In the genomic region with DNA sequence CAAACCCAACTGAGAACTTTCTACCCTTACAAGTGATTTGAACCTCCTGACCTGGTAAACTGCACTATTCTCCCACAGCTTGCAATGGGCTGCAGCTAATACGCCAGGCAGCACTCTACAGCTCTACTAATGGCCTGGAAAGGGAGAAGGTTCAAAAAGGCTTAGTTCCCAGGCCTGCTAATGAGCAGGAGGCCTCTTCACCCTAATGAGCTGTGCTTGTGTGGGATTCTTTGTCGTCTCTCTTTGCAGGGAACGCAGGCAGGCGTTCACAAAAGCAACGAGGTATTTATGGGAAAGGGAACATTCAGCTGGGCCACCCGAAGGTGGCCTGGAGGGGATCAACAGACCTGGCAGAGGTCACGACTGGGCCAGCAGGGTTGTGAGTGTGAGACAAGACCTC, we compare ENCODE assay signal across 17 mouse cellular contexts.
DNase-seq lines count a peak whose midpoint lies in the region; ATAC-seq lines count a peak whose summit lies in the region.
"Had no signal": no experiment of that assay in that cellular context is flagged by ENCODE, and none has a peak within 500 bp of the region (broad histone marks: within the 10 kb centered on the region; RNA-seq: fewer than 3 reads in every experiment).

No protein-coding gene starts in this region.

- H3K4me1 ChIP-seq in midbrain, embryonic 10.5 days, result peaks cover 57% of the 10 kb centered on the region
- H3K4me1 ChIP-seq in midbrain, embryonic 15.5 days, result peaks cover 7% of the 10 kb centered on the region; the same call in 1 of the 2 replicates
- peaks cover 18% of the 10 kb centered on the region; the same call in 1 of the 2 replicates for H3K4me1 ChIP-seq in embryonic facial prominence, embryonic 10.5 days
- H3K4me1 ChIP-seq in forebrain, embryonic 14.5 days (ENCODE audit: control insufficient read depth, insufficient read depth, low read length), result peaks cover 19% of the 10 kb centered on the region
- H3K4me1 ChIP-seq: embryonic facial prominence, embryonic 15.5 days had no signal

- no peak for ATAC-seq in midbrain, embryonic 15.5 days (replicated peaks)
- ATAC-seq in forebrain, embryonic 14.5 days, result peak; percentile 74
- ATAC-seq: CD4-positive, CD25-positive, alpha-beta regulatory T cell, adult 4 months; hindbrain, embryonic 16.5 days had no signal

- H3K27ac ChIP-seq in midbrain, embryonic 10.5 days (replicated peaks), result no peak overlapping the region
- no peak overlapping the region for H3K27ac ChIP-seq in midbrain, embryonic 15.5 days
- no peak overlapping the region for H3K27ac ChIP-seq in embryonic facial prominence, embryonic 10.5 days (replicated peaks)
- peak overlapping the region; percentile 58; the same call in 1 of the 2 replicates for H3K27ac ChIP-seq in forebrain, embryonic 14.5 days (ENCODE audit: low read depth, low read length)
- H3K27ac ChIP-seq: embryonic facial prominence, embryonic 15.5 days had no signal

- H3K9me3 ChIP-seq in midbrain, embryonic 10.5 days (replicated peaks), result no peaks in the 10 kb centered on the region
- no peaks in the 10 kb centered on the region for H3K9me3 ChIP-seq in midbrain, embryonic 15.5 days
- H3K9me3 ChIP-seq in embryonic facial prominence, embryonic 10.5 days, result no peaks in the 10 kb centered on the region
- H3K9me3 ChIP-seq in forebrain, embryonic 14.5 days (replicated peaks; ENCODE audit: control insufficient read depth, low read length), result no peaks in the 10 kb centered on the region
- H3K9me3 ChIP-seq: embryonic facial prominence, embryonic 15.5 days had no signal

- peaks cover 27% of the 10 kb centered on the region for H3K36me3 ChIP-seq in midbrain, embryonic 10.5 days
- no peaks in the 10 kb centered on the region for H3K36me3 ChIP-seq in midbrain, embryonic 15.5 days (replicated peaks)
- peaks cover 8% of the 10 kb centered on the region for H3K36me3 ChIP-seq in embryonic facial prominence, embryonic 10.5 days (replicated peaks)
- H3K36me3 ChIP-seq in forebrain, embryonic 14.5 days (ENCODE audit: control insufficient read depth, insufficient read depth, low read length), result no peaks in the 10 kb centered on the region
- H3K36me3 ChIP-seq: embryonic facial prominence, embryonic 15.5 days had no signal

- peak; percentile 19 for DNase-seq in midbrain, embryonic 10.5 days (ENCODE audit: low spot score)
- peak; percentile 30 for DNase-seq in embryonic facial prominence, embryonic 10.5 days (ENCODE audit: low spot score)
- peak; percentile 75 for DNase-seq in forebrain, embryonic 14.5 days (ENCODE audit: low spot score)
- peak; percentile 81 for DNase-seq in retina, embryonic 14.5 days (ENCODE audit: low spot score)
- no peak for DNase-seq in cerebellum, adult 9-10 months
- DNase-seq in urinary bladder, postnatal 14 days (ENCODE audit: low spot score), result no peak
- DNase-seq in layer of hippocampus, adult 9-11 months, result no peak
- DNase-seq: adrenal gland, postnatal 25 days; cerebellum, postnatal 14 days; liver; lung, adult 18-20 months; lung, postnatal 4 days; thymus, postnatal 4 days had no signal

- 25% methylated on average over 7 of the region's 7 CpGs for WGBS in midbrain, embryonic 10.5 days
- 28% methylated on average over 7 of the region's 7 CpGs for WGBS in midbrain, embryonic 15.5 days
- WGBS in embryonic facial prominence, embryonic 10.5 days, result 31% methylated on average over 7 of the region's 7 CpGs
- 9% methylated on average over 7 of the region's 7 CpGs for WGBS in forebrain, embryonic 14.5 days

- no peak overlapping the region for H3K4me3 ChIP-seq in midbrain, embryonic 10.5 days
- no peak overlapping the region for H3K4me3 ChIP-seq in midbrain, embryonic 15.5 days
- no peak overlapping the region for H3K4me3 ChIP-seq in embryonic facial prominence, embryonic 10.5 days
- no peak overlapping the region for H3K4me3 ChIP-seq in forebrain, embryonic 14.5 days (ENCODE audit: low read depth, low read length)
- H3K4me3 ChIP-seq: embryonic facial prominence, embryonic 15.5 days had no signal

- peaks cover 94% of the 10 kb centered on the region for H3K27me3 ChIP-seq in midbrain, embryonic 10.5 days (ENCODE audit: low read depth, poor library complexity, severe bottlenecking)
- H3K27me3 ChIP-seq in midbrain, embryonic 15.5 days (replicated peaks), result no peaks in the 10 kb centered on the region
- peaks cover 93% of the 10 kb centered on the region for H3K27me3 ChIP-seq in embryonic facial prominence, embryonic 10.5 days (replicated peaks; ENCODE audit: low read depth, poor library complexity, severe bottlenecking)
- H3K27me3 ChIP-seq in forebrain, embryonic 14.5 days (replicated peaks; ENCODE audit: control insufficient read depth, insufficient read depth, low read length), result no peaks in the 10 kb centered on the region; the same call in 1 of the 2 replicates

- H3K9ac ChIP-seq in midbrain, embryonic 15.5 days, result no peak overlapping the region
- H3K9ac ChIP-seq in forebrain, embryonic 14.5 days (ENCODE audit: low read length), result no peak overlapping the region
- H3K9ac ChIP-seq: embryonic facial prominence, embryonic 15.5 days had no signal

- no peak overlapping the region for H3K4me2 ChIP-seq in midbrain, embryonic 15.5 days
- no peak overlapping the region for H3K4me2 ChIP-seq in forebrain, embryonic 14.5 days (ENCODE audit: low read length)
- H3K4me2 ChIP-seq: embryonic facial prominence, embryonic 15.5 days had no signal

Comparison
In these comparisons a context has a peak if more than half of its experiments do, and no peak if none do; other contexts are left out.
1. DNase-seq: peak in midbrain, embryonic 10.5 days (single experiment), embryonic facial prominence, embryonic 10.5 days (single experiment), forebrain, embryonic 14.5 days (single experiment) and retina, embryonic 14.5 days (single experiment); none in cerebellum, adult 9-10 months (single experiment), urinary bladder, postnatal 14 days (single experiment) and layer of hippocampus, adult 9-11 months (single experiment).